24 mouse cellular contexts compared by ENCODE assay signal in the genomic region with DNA sequence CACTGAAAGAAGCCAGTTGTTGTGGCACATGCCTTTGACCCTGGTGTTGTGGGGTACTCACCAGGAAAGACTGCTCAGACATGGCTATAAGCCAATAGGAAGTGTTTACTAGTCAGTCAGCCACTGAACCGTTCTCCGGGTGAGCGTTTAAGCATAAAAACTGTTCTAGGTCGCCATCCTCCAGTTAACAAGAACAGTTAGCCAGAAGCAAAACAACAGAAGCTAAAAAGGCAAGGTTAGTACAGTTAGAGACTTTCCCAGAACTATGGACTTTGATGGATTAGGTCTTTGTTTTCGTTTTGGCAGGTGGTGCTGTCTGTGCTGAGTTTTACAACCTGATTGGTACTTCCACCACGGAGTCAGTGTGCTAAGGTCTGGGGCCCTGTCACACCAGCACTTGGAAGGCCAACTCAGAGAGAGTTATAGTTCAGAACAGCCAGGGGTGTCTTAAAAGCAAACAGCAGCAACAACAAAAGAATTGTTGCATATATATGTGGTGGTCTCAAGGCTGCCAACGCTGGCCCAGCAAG. TPM values are rescaled to one million over a fixed set of nuclear protein-coding genes. Genes with fewer than 3 reads are reported as not detected.
DNase-seq lines count a peak whose midpoint lies in the region; ATAC-seq and TF ChIP-seq lines count a peak whose summit lies in the region.
"Had no signal": no experiment of that assay in that cellular context is flagged by ENCODE, and none has a peak within 500 bp of the region (broad histone marks: within the 10 kb centered on the region; RNA-seq: fewer than 3 reads in every experiment).

No protein-coding gene starts in this region.

- ATAC-seq in kidney, postnatal 0 days (replicated peaks; ENCODE audit: low FRiP score, low read depth), result no peak
- ATAC-seq in forebrain, embryonic 15.5 days (replicated peaks), result no peak
- ATAC-seq: midbrain, embryonic 16.5 days had no signal

- TF ChIP-seq CTCF in kidney, adult 2 months (conservative IDR thresholded peaks at IDR 0.05; ENCODE audit: insufficient read depth, insufficient read length, low read depth, low read length), result no peak
- TF ChIP-seq CTCF in thymus, adult 2 months (IDR thresholded peaks at IDR 0.05; ENCODE audit: borderline replicate concordance, control insufficient read depth, extremely low read depth, insufficient read depth, low read length, poor library complexity), result no peak
- TF ChIP-seq CTCF in kidney, postnatal 0 days (IDR thresholded peaks at IDR 0.05; ENCODE audit: low read depth), result no peak

- H3K27ac ChIP-seq in kidney, adult 2 months (ENCODE audit: insufficient read depth, low read depth, low read length), result no peak overlapping the region
- H3K27ac ChIP-seq in thymus, adult 2 months (ENCODE audit: control insufficient read depth, insufficient read depth, low read length), result 0 out of 2 replicates have a peak overlapping the region, but pooled peaks have one; percentile 10
- H3K27ac ChIP-seq in kidney, postnatal 0 days, result peak overlapping the region; percentile 77
- no peak overlapping the region for H3K27ac ChIP-seq in forebrain, embryonic 15.5 days (replicated peaks)
- H3K27ac ChIP-seq: embryonic facial prominence, embryonic 10.5 days; gastrocnemius, adult 2 months; hindbrain, embryonic 14.5 days; stomach, postnatal 0 days had no signal

- DNase-seq in kidney, adult 2 months, result peak; percentile 51
- no peak for DNase-seq in kidney, postnatal 25 days
- no peak for DNase-seq in thymus, adult 2 months
- no peak for DNase-seq in thymus, postnatal 10 days (ENCODE audit: low spot score in 2 of 2)
- DNase-seq in kidney, postnatal 0 days (ENCODE audit: low spot score), result peak; percentile 53
- DNase-seq in heart, adult 9 months (ENCODE audit: low spot score in 2 of 2), result no peak
- DNase-seq: adrenal gland, postnatal 36 days; cerebellum, adult 2 months; gastrocnemius, adult 2 months; heart, postnatal 10 days; lung, adult 2 months; right cerebral cortex, adult 18-20 months; thymus, postnatal 14 days had no signal

- H3K4me3 ChIP-seq in kidney, adult 2 months (ENCODE audit: insufficient read depth, low read depth, low read length), result no peak overlapping the region
- H3K4me3 ChIP-seq in thymus, adult 2 months (ENCODE audit: control insufficient read depth, insufficient read depth, low read length), result no peak overlapping the region
- H3K4me3 ChIP-seq in kidney, postnatal 0 days (replicated peaks; ENCODE audit: low read depth, low read length), result no peak overlapping the region
- no peak overlapping the region for H3K4me3 ChIP-seq in forebrain, embryonic 15.5 days
- H3K4me3 ChIP-seq: embryonic facial prominence, embryonic 10.5 days; gastrocnemius, adult 2 months; megakaryocyte, embryonic 14.5 days had no signal

- no peaks in the 10 kb centered on the region for H3K27me3 ChIP-seq in kidney, adult 2 months (replicated peaks; ENCODE audit: control insufficient read depth, insufficient read depth, low read length)
- H3K27me3 ChIP-seq in thymus, adult 2 months (ENCODE audit: control insufficient read depth, insufficient read depth, low read length), result no peaks in the 10 kb centered on the region
- no peaks in the 10 kb centered on the region for H3K27me3 ChIP-seq in kidney, postnatal 0 days (ENCODE audit: insufficient read depth, low read length)
- H3K27me3 ChIP-seq in forebrain, embryonic 15.5 days, result no peaks in the 10 kb centered on the region
- H3K27me3 ChIP-seq: CH12.LX; megakaryocyte, embryonic 14.5 days had no signal

- no peak overlapping the region for H3K9ac ChIP-seq in kidney, postnatal 0 days (ENCODE audit: low read depth, low read length)
- H3K9ac ChIP-seq in forebrain, embryonic 15.5 days (replicated peaks), result no peak overlapping the region
- H3K9ac ChIP-seq: hindbrain, embryonic 14.5 days had no signal

- H3K36me3 ChIP-seq in kidney, adult 2 months (ENCODE audit: control insufficient read depth, insufficient read depth, low read length), result no peaks in the 10 kb centered on the region
- no peaks in the 10 kb centered on the region for H3K36me3 ChIP-seq in thymus, adult 2 months (ENCODE audit: control insufficient read depth, insufficient read depth, low read length)
- no peaks in the 10 kb centered on the region for H3K36me3 ChIP-seq in kidney, postnatal 0 days (ENCODE audit: insufficient read depth, low read length)
- H3K36me3 ChIP-seq in forebrain, embryonic 15.5 days, result no peaks in the 10 kb centered on the region
- H3K36me3 ChIP-seq: embryonic facial prominence, embryonic 10.5 days had no signal

- TF ChIP-seq POLR2A in kidney, adult 2 months (IDR thresholded peaks at IDR 0.05; ENCODE audit: low read depth, low read length), result no peak
- TF ChIP-seq POLR2A in thymus, adult 2 months (IDR thresholded peaks at IDR 0.05; ENCODE audit: control insufficient read depth, extremely low read depth, insufficient read depth, low read length, poor library complexity), result no peak

- peaks cover 3% of the 10 kb centered on the region; the same call in 1 of the 2 replicates for H3K4me1 ChIP-seq in kidney, adult 2 months (ENCODE audit: control insufficient read depth, insufficient read depth, low read length)
- peaks cover 7% of the 10 kb centered on the region for H3K4me1 ChIP-seq in thymus, adult 2 months (replicated peaks; ENCODE audit: control insufficient read depth, insufficient read depth, low read length)
- H3K4me1 ChIP-seq in kidney, postnatal 0 days (replicated peaks; ENCODE audit: insufficient read depth, low read length), result peaks cover 5% of the 10 kb centered on the region
- H3K4me1 ChIP-seq in forebrain, embryonic 15.5 days, result peaks cover 7% of the 10 kb centered on the region; the same call in 1 of the 2 replicates

- no peak overlapping the region for H3K4me2 ChIP-seq in kidney, postnatal 0 days (ENCODE audit: low read length)
- H3K4me2 ChIP-seq in forebrain, embryonic 15.5 days (replicated peaks), result no peak overlapping the region
- H3K4me2 ChIP-seq: heart, embryonic 11.5 days; hindbrain, embryonic 14.5 days had no signal

- WGBS in kidney, adult 2 months, result 9% methylated on average over 7 of the region's 7 CpGs
- 55% methylated on average over 7 of the region's 7 CpGs for WGBS in thymus, adult 2 months
- 5% methylated on average over 7 of the region's 7 CpGs for WGBS in kidney, postnatal 0 days
- 71% methylated on average over 7 of the region's 7 CpGs for WGBS in forebrain, embryonic 15.5 days

- H3K9me3 ChIP-seq in kidney, postnatal 0 days (replicated peaks; ENCODE audit: low read length), result no peaks in the 10 kb centered on the region
- no peaks in the 10 kb centered on the region for H3K9me3 ChIP-seq in forebrain, embryonic 15.5 days
- H3K9me3 ChIP-seq: embryonic facial prominence, embryonic 10.5 days; megakaryocyte, embryonic 14.5 days had no signal

RNA-seq across cellular contexts. Expression of gene Ap2s1, which starts 6.3 kb away (rescaled TPM):
- 288 and 300 TPM in 2 replicates for polyA plus RNA-seq in kidney, adult 2 months (2012; rRNA removed)
- polyA plus RNA-seq in thymus, adult 2 months (2012; rRNA removed), result 418 and 426 TPM in 2 replicates
- polyA plus RNA-seq in kidney, postnatal 0 days (2015; fragmentation: Nextera tagmentation; extraction: Ambion mirVana), result 262 and 263 TPM in 2 replicates
- polyA plus RNA-seq in forebrain, embryonic 15.5 days (2015; fragmentation: Nextera tagmentation; extraction: Ambion mirVana), result 395 and 401 TPM in 2 replicates

RNA-seq across cellular contexts. Expression of gene Ceacam9, which starts 10.2 kb away (rescaled TPM):
- polyA plus RNA-seq in kidney, adult 2 months (2012; rRNA removed), result not detected in 2 replicates
- polyA plus RNA-seq in thymus, adult 2 months (2012; rRNA removed), result 0.07 TPM in 1 of 2 replicates, not detected in the other
- polyA plus RNA-seq in kidney, postnatal 0 days (2015; fragmentation: Nextera tagmentation; extraction: Ambion mirVana), result not detected in 2 replicates
- polyA plus RNA-seq in forebrain, embryonic 15.5 days (2015; fragmentation: Nextera tagmentation; extraction: Ambion mirVana), result 0.13 and 0.18 TPM in 2 replicates
- polyA plus RNA-seq: cerebellum, adult 2 months; embryonic facial prominence, embryonic 10.5 days; forebrain, embryonic 11.5 days; heart, embryonic 11.5 days; hindbrain, embryonic 14.5 days; liver, adult 2 months; lung, adult 2 months; stomach, postnatal 0 days had no signal

RNA-seq across cellular contexts. Expression of gene Slc1a5, which starts 49.2 kb away (rescaled TPM):
- polyA plus RNA-seq in kidney, adult 2 months (2012; rRNA removed), result 74.6 and 95.2 TPM in 2 replicates
- polyA plus RNA-seq in thymus, adult 2 months (2012; rRNA removed), result 254 and 310 TPM in 2 replicates
- 49.0 and 55.8 TPM in 2 replicates for polyA plus RNA-seq in kidney, postnatal 0 days (2015; fragmentation: Nextera tagmentation; extraction: Ambion mirVana)
- 10.0 and 13.6 TPM in 2 replicates for polyA plus RNA-seq in forebrain, embryonic 15.5 days (2015; fragmentation: Nextera tagmentation; extraction: Ambion mirVana)

RNA-seq across cellular contexts. Expression of gene Ceacam15, which starts 56.5 kb away (rescaled TPM):
- not detected in 2 replicates for polyA plus RNA-seq in kidney, adult 2 months (2012; rRNA removed)
- polyA plus RNA-seq in thymus, adult 2 months (2012; rRNA removed), result 0.75 and 0.84 TPM in 2 replicates
- polyA plus RNA-seq in kidney, postnatal 0 days (2015; fragmentation: Nextera tagmentation; extraction: Ambion mirVana), result not detected in 2 replicates
- not detected in 2 replicates for polyA plus RNA-seq in forebrain, embryonic 15.5 days (2015; fragmentation: Nextera tagmentation; extraction: Ambion mirVana)
- polyA plus RNA-seq: cerebellum, adult 2 months; embryonic facial prominence, embryonic 10.5 days; forebrain, embryonic 11.5 days; gonadal fat pad, adult 2 months; hindbrain, embryonic 14.5 days; liver, adult 2 months; lung, adult 2 months; midbrain, embryonic 16.5 days; stomach, postnatal 0 days had no signal

Comparison
In these comparisons a context has a peak if more than half of its experiments do, and no peak if none do; other contexts are left out.
1. DNase-seq: peak in kidney, adult 2 months (single experiment) and kidney, postnatal 0 days (single experiment); none in kidney, postnatal 25 days (0 of 2), thymus, adult 2 months (single experiment), thymus, postnatal 10 days (0 of 2) and heart, adult 9 months (0 of 2).
2. H3K27ac ChIP-seq: peak in thymus, adult 2 months (single experiment) and kidney, postnatal 0 days (single experiment); none in kidney, adult 2 months (single experiment) and forebrain, embryonic 15.5 days (single experiment).